Mouse (Mus musculus) spleen, postnatal 0 days (tissue): ENCODE data around the gene Hist1h2an. TPM values are rescaled to one million over a fixed set of nuclear protein-coding genes. Genes with fewer than 3 reads are reported as not detected.

Experiments used
- polyA plus RNA-seq: library from polyadenylated mRNA; unstranded; fragments of >200 nt; fragmentation: Nextera tagmentation; extraction: Ambion mirVana; gene quantifications from 2 replicates; pipeline ENCODE4 v1.2.1, GENCODE M21; 2015

Gene Hist1h2an
- 27.1 and 37.7 TPM in 2 replicates for polyA plus RNA-seq

DNA sequence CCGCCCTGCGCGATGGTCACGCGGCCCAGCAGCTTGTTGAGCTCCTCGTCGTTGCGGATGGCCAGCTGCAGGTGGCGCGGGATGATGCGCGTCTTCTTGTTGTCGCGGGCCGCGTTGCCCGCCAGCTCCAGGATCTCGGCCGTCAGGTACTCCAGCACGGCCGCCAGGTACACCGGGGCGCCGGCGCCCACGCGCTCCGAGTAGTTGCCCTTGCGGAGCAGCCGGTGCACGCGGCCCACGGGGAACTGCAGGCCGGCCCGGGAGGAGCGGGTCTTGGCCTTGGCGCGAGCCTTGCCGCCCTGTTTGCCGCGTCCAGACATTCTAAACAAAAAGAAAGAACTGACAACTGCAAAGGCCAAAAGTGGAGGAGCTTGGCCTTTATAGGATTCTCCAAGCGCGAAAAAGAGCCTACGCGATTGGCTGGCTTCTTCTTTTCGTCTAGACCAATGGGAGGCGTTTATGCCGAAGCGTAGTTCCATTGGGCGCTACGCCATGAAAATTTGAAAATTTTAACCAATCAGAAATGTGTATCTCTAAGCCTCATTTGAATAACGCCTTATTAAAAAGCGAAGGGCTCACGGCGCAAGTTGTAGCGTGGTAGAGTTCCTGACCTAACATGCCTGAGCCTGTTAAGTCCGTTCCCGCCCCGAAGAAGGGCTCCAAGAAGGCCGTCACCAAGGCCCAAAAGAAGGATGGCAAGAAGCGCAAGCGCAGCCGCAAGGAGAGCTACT lies at the start of gene Hist1h2an, which contains the start of gene Hist1h2bp:
TSS of gene Hist1h2an (minus strand) at position 320 of the 731 bp plus-strand sequence.
TSS of gene Hist1h2bp (plus strand) at position 563 of the 731 bp plus-strand sequence.

GRCm38 (mm10) chr13:21833461-21833860 lies 46.4 kb upstream of the Hist1h2an start, which contains the start of the genes Hist1h2ap and Hist1h2br:
TSS of gene Hist1h2ap (minus strand) at chr13:21833507.
TSS of gene Hist1h2br (plus strand) at chr13:21833743.

DNA sequence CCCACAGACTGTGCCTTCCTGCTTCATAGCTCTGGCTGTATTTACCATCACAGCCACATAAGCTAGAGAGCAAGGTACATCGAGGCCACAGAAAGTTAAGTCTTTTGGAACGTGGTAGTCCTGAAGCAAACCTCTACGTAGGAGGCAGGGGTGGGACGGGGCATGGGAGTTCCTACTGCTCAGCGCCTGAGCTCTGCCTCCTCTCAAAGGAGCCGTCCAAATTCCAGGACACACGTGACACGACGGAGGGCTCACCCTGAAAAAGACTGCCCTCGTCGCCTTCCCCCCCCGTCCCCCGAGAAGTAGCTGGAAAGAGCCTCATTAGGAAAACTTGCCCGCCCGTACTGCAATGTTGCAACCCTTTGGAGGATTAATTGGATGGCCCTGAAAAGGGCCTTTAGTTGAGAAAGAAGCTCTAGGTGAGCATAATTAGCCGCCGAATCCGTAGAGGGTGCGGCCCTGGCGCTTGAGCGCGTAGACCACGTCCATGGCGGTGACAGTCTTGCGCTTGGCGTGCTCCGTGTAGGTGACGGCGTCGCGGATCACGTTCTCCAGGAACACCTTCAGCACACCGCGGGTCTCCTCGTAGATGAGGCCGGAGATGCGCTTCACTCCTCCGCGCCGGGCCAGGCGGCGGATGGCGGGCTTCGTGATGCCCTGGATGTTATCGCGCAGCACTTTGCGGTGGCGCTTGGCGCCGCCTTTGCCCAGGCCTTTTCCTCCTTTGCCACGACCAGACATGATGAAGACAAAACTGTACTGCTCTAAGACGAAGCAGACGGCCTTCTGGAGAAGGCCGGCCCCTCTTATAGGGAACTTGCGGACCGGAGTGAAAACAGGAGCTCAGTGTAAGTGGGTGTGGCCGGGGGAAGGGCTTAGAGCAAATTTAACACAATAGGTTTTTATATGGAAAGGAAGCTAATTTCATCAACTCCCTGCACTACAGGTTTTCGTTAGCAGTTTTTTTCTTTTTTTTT lies 44.7 kb upstream of the Hist1h2an start, which contains the start of gene Hist1h4n:
TSS of gene Hist1h4n (minus strand) at position 779 of the 977 bp plus-strand sequence.

DNA sequence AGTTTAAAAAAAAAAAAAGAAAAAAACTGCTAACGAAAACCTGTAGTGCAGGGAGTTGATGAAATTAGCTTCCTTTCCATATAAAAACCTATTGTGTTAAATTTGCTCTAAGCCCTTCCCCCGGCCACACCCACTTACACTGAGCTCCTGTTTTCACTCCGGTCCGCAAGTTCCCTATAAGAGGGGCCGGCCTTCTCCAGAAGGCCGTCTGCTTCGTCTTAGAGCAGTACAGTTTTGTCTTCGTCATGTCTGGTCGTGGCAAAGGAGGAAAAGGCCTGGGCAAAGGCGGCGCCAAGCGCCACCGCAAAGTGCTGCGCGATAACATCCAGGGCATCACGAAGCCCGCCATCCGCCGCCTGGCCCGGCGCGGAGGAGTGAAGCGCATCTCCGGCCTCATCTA lies 24.5 kb upstream of the Hist1h2an start, which contains the start of gene Hist1h4m:
TSS of gene Hist1h4m (plus strand) at position 208 of the 400 bp plus-strand sequence.

GRCm38 (mm10) chr13:21810073-21810472 lies 23.1 kb upstream of the Hist1h2an start, which contains the start of the genes Hist1h2bq and Hist1h2ao:
TSS of gene Hist1h2bq (minus strand) at chr13:21810197.
TSS of gene Hist1h2ao (plus strand) at chr13:21810465.

DNA sequence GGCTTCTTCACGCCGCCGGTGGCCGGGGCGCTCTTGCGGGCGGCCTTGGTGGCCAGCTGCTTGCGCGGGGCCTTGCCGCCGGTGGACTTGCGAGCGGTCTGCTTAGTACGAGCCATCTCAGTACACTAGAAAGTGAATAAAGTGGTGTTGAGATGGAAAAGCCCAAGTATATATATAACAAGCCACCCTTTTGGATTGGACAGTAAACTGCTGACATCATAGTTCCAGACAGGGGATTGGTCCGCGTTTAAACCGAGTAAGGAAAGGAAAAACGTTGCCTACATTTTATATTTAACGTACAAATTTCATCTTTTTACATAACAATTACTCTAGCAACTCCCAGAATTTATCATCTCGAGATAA lies 3.8 kb downstream of the Hist1h2an start, which contains the start of gene Hist1h3i:
TSS of gene Hist1h3i (minus strand) at position 116 of the 363 bp plus-strand sequence.

DNA sequence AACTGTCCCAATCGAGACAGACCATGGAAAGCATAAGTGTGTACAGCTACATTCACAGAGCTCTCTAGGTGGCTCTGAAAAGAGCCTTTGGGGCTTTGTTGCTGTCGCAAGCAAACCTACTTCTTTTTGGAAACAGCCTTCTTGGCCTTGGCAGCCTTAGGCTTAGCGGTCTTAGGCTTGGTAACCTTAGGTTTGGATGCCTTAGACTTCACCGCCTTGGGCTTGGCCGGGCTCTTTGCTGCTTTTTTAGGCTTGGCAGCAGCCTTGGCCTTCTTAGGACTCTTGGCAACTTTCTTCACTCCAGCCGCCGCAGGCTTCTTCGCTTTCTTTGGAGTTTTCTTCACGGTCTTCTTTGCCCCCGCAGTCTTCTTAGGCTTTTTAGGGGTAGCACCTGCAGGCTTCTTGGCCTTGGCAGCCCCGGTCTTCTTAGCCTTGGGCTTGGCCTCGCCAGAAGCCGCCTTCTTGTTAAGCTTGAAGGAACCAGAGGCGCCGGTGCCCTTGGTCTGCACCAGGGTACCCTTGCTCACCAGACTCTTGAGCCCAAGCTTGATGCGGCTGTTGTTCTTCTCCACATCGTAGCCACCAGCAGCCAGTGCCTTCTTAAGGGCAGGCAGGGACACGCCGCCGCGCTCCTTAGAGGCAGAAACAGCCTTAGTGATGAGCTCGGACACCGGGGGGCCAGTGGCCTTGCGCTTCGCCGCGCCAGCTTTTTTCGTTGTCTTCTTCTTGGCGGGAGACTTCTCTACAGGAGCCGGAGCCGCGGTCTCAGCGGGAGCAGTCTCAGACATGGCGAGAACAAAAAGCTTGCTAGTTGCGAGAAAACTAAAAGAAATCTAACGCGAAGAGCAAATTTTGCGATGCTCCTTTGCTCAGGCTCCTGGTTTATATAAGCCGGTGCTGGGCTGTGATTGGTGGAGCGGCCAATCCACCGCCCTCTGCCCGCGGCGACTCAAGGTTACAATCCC lies 7.0 kb downstream of the Hist1h2an start, which contains the start of gene Hist1h1b:
TSS of gene Hist1h1b (minus strand) at position 859 of the 965 bp plus-strand sequence.

GRCm38 (mm10) chr13:21753524-21754285 lies 33.3 kb downstream of the Hist1h2an start, which contains the start of the genes Hist1h2ak and Hist1h2bn:
TSS of gene Hist1h2ak (minus strand) at chr13:21753827.
TSS of gene Hist1h2bn (plus strand) at chr13:21754123.

DNA sequence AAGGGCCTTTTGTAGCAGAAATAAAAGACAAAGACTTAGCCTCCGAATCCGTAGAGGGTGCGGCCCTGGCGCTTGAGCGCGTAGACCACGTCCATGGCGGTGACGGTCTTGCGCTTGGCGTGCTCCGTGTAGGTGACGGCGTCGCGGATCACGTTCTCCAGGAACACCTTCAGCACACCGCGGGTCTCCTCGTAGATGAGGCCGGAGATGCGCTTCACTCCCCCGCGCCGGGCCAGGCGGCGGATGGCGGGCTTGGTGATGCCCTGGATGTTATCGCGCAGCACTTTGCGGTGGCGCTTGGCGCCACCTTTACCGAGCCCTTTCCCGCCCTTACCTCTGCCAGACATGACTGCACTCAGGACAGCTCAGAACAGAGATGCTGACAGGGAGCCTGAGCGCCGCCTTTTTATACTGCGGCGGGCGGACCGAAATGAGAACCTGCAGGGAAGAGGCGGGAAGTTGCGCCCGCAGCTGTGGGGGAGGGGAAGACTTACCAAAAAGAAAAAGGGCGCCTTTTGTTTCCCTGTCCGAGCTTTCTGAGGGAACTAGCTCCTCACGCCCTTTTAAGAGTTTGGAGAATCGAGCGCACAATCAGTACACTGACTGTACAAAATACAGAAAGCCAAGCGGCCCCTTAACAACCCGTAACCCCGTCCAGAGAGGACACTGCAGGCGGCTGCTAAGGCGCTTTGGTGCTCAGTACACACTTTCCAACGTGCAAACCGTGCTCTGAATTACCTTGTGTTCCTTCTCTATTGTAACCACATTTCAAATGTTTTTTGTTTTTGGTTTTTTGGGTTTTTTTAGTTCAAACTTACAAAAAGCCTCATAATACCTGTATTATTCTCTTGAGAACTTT lies 36.6 kb downstream of the Hist1h2an start, which contains the start of gene Hist1h4k:
TSS of gene Hist1h4k (minus strand) at position 347 of the 859 bp plus-strand sequence.

Other genes starting within 250 kb of the Hist1h2an start
- gene Olfr1366, start 244.4 kb downstream of the Hist1h2an start, polyA plus RNA-seq = 0.06 TPM in 1 of 2 replicates, not detected in the other
- gene Olfr1535, start 227.3 kb downstream of the Hist1h2an start, polyA plus RNA-seq = 0.07 TPM in 1 of 2 replicates, not detected in the other
- gene Olfr1364, start 205.5 kb downstream of the Hist1h2an start, polyA plus RNA-seq = not detected in 2 replicates
- not detected in 2 replicates for gene Olfr1362, start 173.2 kb downstream of the Hist1h2an start, polyA plus RNA-seq
- not detected in 2 replicates for gene Olfr11, start 144.7 kb downstream of the Hist1h2an start, polyA plus RNA-seq
- not detected in 2 replicates for gene Olfr1361, start 123.8 kb downstream of the Hist1h2an start, polyA plus RNA-seq
- not detected in 2 replicates for gene Olfr1360, start 109.8 kb downstream of the Hist1h2an start, polyA plus RNA-seq
- not detected in 2 replicates for gene Olfr1359, start 89.1 kb downstream of the Hist1h2an start, polyA plus RNA-seq
- 4.7 and 5.7 TPM in 2 replicates for gene Hist1h2bl, start 71.1 kb downstream of the Hist1h2an start, polyA plus RNA-seq
- 57.8 and 92.8 TPM in 2 replicates for gene Hist1h2ai, start 70.8 kb downstream of the Hist1h2an start, polyA plus RNA-seq
- 33.5 and 37.1 TPM in 2 replicates for gene Hist1h3h, start 69.6 kb downstream of the Hist1h2an start, polyA plus RNA-seq
- 7.3 and 10.3 TPM in 2 replicates for gene Hist1h2bm, start 65.2 kb downstream of the Hist1h2an start, polyA plus RNA-seq
- 0.62 and 0.67 TPM in 2 replicates for gene Hist1h4j, start 52.2 kb downstream of the Hist1h2an start, polyA plus RNA-seq
- gene Hist1h4k, start 36.7 kb downstream of the Hist1h2an start, polyA plus RNA-seq = 14.9 and 17.9 TPM in 2 replicates
- 201 and 221 TPM in 2 replicates for gene Hist1h2ak, start 33.4 kb downstream of the Hist1h2an start, polyA plus RNA-seq
- 32.0 and 36.8 TPM in 2 replicates for gene Hist1h2bn, start 33.1 kb downstream of the Hist1h2an start, polyA plus RNA-seq
- 52.6 and 68.3 TPM in 2 replicates for gene Hist1h1b, start 6.6 kb downstream of the Hist1h2an start, polyA plus RNA-seq
- gene Hist1h3i, start 3.8 kb downstream of the Hist1h2an start, polyA plus RNA-seq = 233 and 297 TPM in 2 replicates
- 4.5 and 7.4 TPM in 2 replicates for gene Hist1h2bp, start 243 bp upstream of the Hist1h2an start, polyA plus RNA-seq
- gene Hist1h2bq, start 23.0 kb upstream of the Hist1h2an start, polyA plus RNA-seq = 43.0 and 51.7 TPM in 2 replicates
- gene Hist1h2ao, start 23.2 kb upstream of the Hist1h2an start, polyA plus RNA-seq = not detected in 2 replicates
- gene Hist1h4m, start 24.5 kb upstream of the Hist1h2an start, polyA plus RNA-seq = not detected in 2 replicates
- gene Hist1h4n, start 45.0 kb upstream of the Hist1h2an start, polyA plus RNA-seq = 24.4 and 26.3 TPM in 2 replicates
- gene Hist1h2ap, start 46.3 kb upstream of the Hist1h2an start, polyA plus RNA-seq = 7,403 and 9,418 TPM in 2 replicates
- gene Hist1h2br, start 46.5 kb upstream of the Hist1h2an start, polyA plus RNA-seq = 45.1 and 54.8 TPM in 2 replicates
- gene Zfp184, start 157.9 kb upstream of the Hist1h2an start, polyA plus RNA-seq = 1.5 and 1.9 TPM in 2 replicates
- gene Pom121l2, start 194.0 kb upstream of the Hist1h2an start, polyA plus RNA-seq = not detected in 2 replicates
- gene Prss16, start 222.5 kb upstream of the Hist1h2an start, polyA plus RNA-seq = 1.4 and 2.5 TPM in 2 replicates
- gene Hist1h2ah, start 248.3 kb upstream of the Hist1h2an start, polyA plus RNA-seq = 25.1 and 47.6 TPM in 2 replicates
- gene Hist1h2bk, start 248.7 kb upstream of the Hist1h2an start, polyA plus RNA-seq = 3.8 and 5.7 TPM in 2 replicates